Mouse (Mus musculus): ENCODE measurements around the gene Fthl17a. TPM values are rescaled to one million over a fixed set of nuclear protein-coding genes. Genes with fewer than 3 reads are reported as not detected.
A peak's percentile ranks its signal among the peaks of the same experiment; 100 is the strongest.

The Fthl17a gene
- polyA plus RNA-seq, 1 experiment from 2014 or later, result not detected

DNA sequence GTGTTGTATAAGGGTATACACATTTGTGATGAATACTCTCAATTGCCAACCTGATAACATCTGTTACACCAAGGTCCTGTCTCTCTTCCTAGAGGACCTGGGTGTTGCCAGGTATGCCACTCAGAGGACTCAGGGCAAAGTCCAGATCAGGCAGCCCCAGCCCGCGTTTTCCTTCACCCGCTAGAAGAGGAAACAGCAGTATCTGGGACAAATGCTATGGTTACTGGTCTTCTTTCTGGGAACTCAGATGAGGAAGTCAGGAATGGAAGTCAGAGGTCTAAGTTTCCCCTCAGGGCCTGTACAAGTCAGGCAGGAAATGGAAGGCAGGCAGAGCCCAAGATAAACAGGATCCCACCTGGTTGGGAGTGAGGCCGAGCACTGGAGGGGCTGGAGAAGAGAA is 55.2 kb downstream of the Fthl17a start:
- no peak overlapping the region for H3K4me2 ChIP-seq
- no peak for ATAC-seq (ENCODE audit: insufficient read depth)
- no peaks in the 10 kb centered on the region for H3K9me3 ChIP-seq (ENCODE audit: low read depth, low read length)
- WGBS, result 87% methylated on average over 4 of the region's 4 CpGs
- no peak for TF ChIP-seq CTCF (IDR thresholded peaks at IDR 0.05; ENCODE audit: low read depth)
- no peaks in the 10 kb centered on the region for H3K27me3 ChIP-seq (ENCODE audit: insufficient read depth, low read length)
- H3K4me1 ChIP-seq (ENCODE audit: insufficient read depth), result no peaks in the 10 kb centered on the region
- H3K27ac ChIP-seq (ENCODE audit: low read depth), result no peak overlapping the region
- H3K4me3 ChIP-seq (ENCODE audit: low read depth, low read length), result no peak overlapping the region
- no peaks in the 10 kb centered on the region for H3K36me3 ChIP-seq (ENCODE audit: insufficient read depth)
- H3K9ac ChIP-seq, result no peak overlapping the region
- DNase-seq, result no peak

- no peak overlapping the region for H3K27ac ChIP-seq (ENCODE audit: low read depth)
- no peak for TF ChIP-seq CTCF (IDR thresholded peaks at IDR 0.05; ENCODE audit: low read depth)
- DNase-seq (peak; percentile 65), ATAC-seq (ENCODE audit: insufficient read depth) (no peak)
- H3K9ac ChIP-seq, result no peak overlapping the region
- no peaks in the 10 kb centered on the region for H3K27me3 ChIP-seq (ENCODE audit: insufficient read depth, low read length)
- H3K4me2 ChIP-seq, result no peak overlapping the region
- 54% methylated on average over 4 of the region's 4 CpGs for WGBS
- no peak overlapping the region for H3K4me3 ChIP-seq (ENCODE audit: low read depth, low read length)
- H3K4me1 ChIP-seq (ENCODE audit: insufficient read depth), result no peaks in the 10 kb centered on the region
- no peaks in the 10 kb centered on the region for H3K9me3 ChIP-seq (ENCODE audit: low read depth, low read length)
- H3K36me3 ChIP-seq (ENCODE audit: insufficient read depth), result no peaks in the 10 kb centered on the region
Measured at GRCm38 (mm10) chrX:85318576-85318975, 69.1 kb downstream of the Fthl17a start.

DNA sequence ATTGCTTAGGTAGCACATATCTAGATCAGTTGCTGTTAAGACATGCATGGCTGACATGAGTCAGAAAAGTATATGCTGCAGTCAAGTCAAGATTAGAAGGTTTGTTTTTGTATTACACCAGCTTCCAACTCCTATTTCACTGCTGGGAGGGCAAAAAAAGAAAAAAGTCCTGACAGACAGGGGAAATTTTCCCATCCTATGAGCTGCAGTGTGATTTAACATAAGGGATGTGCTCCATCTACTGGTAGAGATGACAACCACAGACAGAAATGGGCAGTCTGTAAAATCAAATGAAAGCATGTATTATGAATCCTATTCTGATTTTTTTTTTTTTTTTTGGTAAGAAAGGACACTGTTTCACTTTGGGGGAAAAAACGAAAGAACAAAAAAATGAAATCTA is 69.7 kb downstream of the Fthl17a start:
- Histone ChIP-seq H3K9ac (no peak overlapping the region), H3K36me3 (ENCODE audit: insufficient read depth) (no peaks in the 10 kb centered on the region), H3K27me3 (ENCODE audit: insufficient read depth, low read length) (no peaks in the 10 kb centered on the region), H3K4me1 (ENCODE audit: insufficient read depth) (no peaks in the 10 kb centered on the region), H3K27ac (ENCODE audit: low read depth) (no peak overlapping the region), H3K4me3 (ENCODE audit: low read depth, low read length) (no peak overlapping the region), H3K4me2 (no peak overlapping the region), H3K9me3 (ENCODE audit: low read depth, low read length) (no peaks in the 10 kb centered on the region)
- WGBS, result 17% methylated on average over 1 of the region's 1 CpGs
- peak; percentile 56 for TF ChIP-seq CTCF (IDR thresholded peaks at IDR 0.05; ENCODE audit: low read depth)
- ATAC-seq (ENCODE audit: insufficient read depth) (no peak; the same call in 1 of the 2 replicates), DNase-seq (peak; percentile 69)
